In the genomic region with DNA sequence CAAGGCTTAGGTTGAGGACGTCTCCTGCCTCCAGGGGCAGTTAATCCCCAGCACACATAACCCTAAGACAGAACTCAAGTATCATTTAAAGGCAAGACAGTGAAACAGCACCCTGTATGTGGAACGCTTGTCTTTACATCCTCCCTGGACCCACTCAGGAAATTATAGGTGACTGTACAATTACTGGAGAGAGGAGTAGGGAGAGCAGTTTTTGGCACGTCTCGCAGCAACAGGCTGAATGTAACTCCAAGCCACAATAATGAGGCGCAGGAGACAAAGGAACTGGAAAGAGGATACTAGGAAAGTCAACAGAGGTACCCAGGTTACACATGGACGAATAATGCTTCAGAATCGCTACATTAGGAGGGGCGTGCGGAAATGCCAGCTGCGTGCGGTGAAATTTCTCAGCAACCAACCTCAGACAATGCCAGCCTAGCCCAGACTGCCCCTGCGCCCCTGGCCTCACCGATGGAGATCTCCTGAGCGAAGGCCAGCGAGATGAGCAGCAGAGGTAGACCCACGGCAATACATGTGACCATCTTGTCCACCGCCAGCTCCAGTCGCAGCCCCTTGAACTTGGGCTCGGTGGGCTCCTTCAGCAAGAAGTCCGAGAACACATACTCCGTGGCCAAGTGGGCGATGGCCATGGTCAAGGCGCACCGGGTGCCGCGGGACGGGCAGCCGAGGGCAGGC, we compare ENCODE assay signal across 7 mouse cellular contexts. TPM values are rescaled to one million over a fixed set of nuclear protein-coding genes. Genes with fewer than 3 reads are reported as not detected.
DNase-seq lines count a peak whose midpoint lies in the region; ATAC-seq and TF ChIP-seq lines count a peak whose summit lies in the region.

No protein-coding gene starts in this region.

- H3K4me3 ChIP-seq in liver, adult 2 months (ENCODE audit: insufficient read depth, low read depth, low read length), result peak overlapping the region; percentile 77

- 7% methylated on average over 28 of the region's 28 CpGs for WGBS in liver, adult 2 months

- H3K36me3 ChIP-seq in liver, adult 2 months (ENCODE audit: control insufficient read depth, insufficient read depth, low read length), result no peaks in the 10 kb centered on the region

- no peak for DNase-seq in liver, adult 2 months (ENCODE audit: extremely low read depth, low read depth, low spot score)
- no peak for DNase-seq in liver
- DNase-seq in brain, embryonic 14.5 days (ENCODE audit: low read depth), result peak; percentile 60
- DNase-seq in testis, postnatal 14 days (ENCODE audit: low spot score), result peak; percentile 16
- no peak for DNase-seq in urinary bladder, adult 18-20 months (ENCODE audit: low spot score in 2 of 2)

- H3K79me2 ChIP-seq in liver, adult 2 months (ENCODE audit: control insufficient read depth, insufficient read depth, low read length), result no peaks in the 10 kb centered on the region

- 0 out of 2 replicates have a peak, but pooled peaks cover 2% of the 10 kb centered on the region for H3K27me3 ChIP-seq in liver, adult 2 months (ENCODE audit: control insufficient read depth, insufficient read depth, low read length)

- ATAC-seq in hematopoietic stem cell, adult 5-6 weeks (replicated peaks in 1 of 2; ENCODE audit: insufficient read depth in 1 of 2, low FRiP score in 2 of 2, low TSS enrichment in 1 of 2, low read depth in 1 of 2, poor library complexity in 2 of 2, severe bottlenecking in 2 of 2), result peak; percentile 10 to 19; a peak in 2 of 4 replicates
- 0 out of 2 replicates have a peak, but pooled peaks have one; percentile 7 for ATAC-seq in megakaryocyte, adult 5-6 weeks (ENCODE audit: poor library complexity, severe bottlenecking)

- no peak for TF ChIP-seq POLR2A in liver, adult 2 months (IDR thresholded peaks at IDR 0.05; ENCODE audit: extremely low read depth, insufficient read depth, low read length)
- no peak for TF ChIP-seq POLR2A in brain, embryonic 14.5 days (IDR thresholded peaks at IDR 0.05; ENCODE audit: borderline replicate concordance, extremely low read depth, insufficient read depth, insufficient read length, poor library complexity, severe bottlenecking)

- no peak for TF ChIP-seq CTCF in liver, adult 2 months (IDR thresholded peaks at IDR 0.05; ENCODE audit: low read depth, low read length)
- no peak for TF ChIP-seq CTCF in brain, embryonic 14.5 days (IDR thresholded peaks at IDR 0.05; ENCODE audit: borderline replicate concordance, extremely low read depth, insufficient read depth, insufficient read length)

- H3K4me1 ChIP-seq in liver, adult 2 months (ENCODE audit: control insufficient read depth, insufficient read depth, low read length), result 0 out of 2 replicates have a peak, but pooled peaks cover 3% of the 10 kb centered on the region

- no peak overlapping the region for H3K27ac ChIP-seq in liver, adult 2 months (replicated peaks; ENCODE audit: insufficient read depth, low read depth, low read length)

- H3K9ac ChIP-seq in liver, adult 2 months (ENCODE audit: low read depth, low read length), result peak overlapping the region; percentile 70

RNA-seq across cellular contexts. Expression of a gene that starts 0.7 kb away (rescaled TPM):
- total RNA-seq in liver, adult 2 months (2014; rRNA removed), result 1.0 and 1.7 TPM in 2 replicates
- polyA plus RNA-seq in liver, adult 2 months (2012; rRNA removed), result 0.88 and 1.0 TPM in 2 replicates
- 177 and 179 TPM in 2 replicates for polyA plus RNA-seq in brain, embryonic 14.5 days (2012; rRNA removed)
- 19.4 and 33.1 TPM in 2 replicates for total RNA-seq in hematopoietic stem cell, adult 5-6 weeks (2017)
- total RNA-seq in megakaryocyte, adult 5-6 weeks (2015), result 13.9 and 15.1 TPM in 2 replicates
- 10.2 and 11.5 TPM in 2 replicates for total RNA-seq in megakaryocyte, adult 5-6 weeks (2017)

Comparison
In these comparisons a context has a peak if more than half of its experiments do, and no peak if none do; other contexts are left out.
1. DNase-seq: peak in brain, embryonic 14.5 days (single experiment) and testis, postnatal 14 days (single experiment); none in liver, adult 2 months (single experiment), liver (single experiment) and urinary bladder, adult 18-20 months (0 of 2).